Mouse (Mus musculus) heart, postnatal 0 days (tissue): ENCODE measurements around the gene Zfand3. TPM values are rescaled to one million over a fixed set of nuclear protein-coding genes. Genes with fewer than 3 reads are reported as not detected.
A peak's percentile ranks its signal among the peaks of the same experiment; 100 is the strongest.

ENCODE experiments used
- ATAC-seq: fragments of 200-750 bp; cut with Nextera tagmentation; 2 replicates; pipeline ENCODE4 v1.8.0; 2017; ENCODE audit warnings: low read depth, moderate number of reproducible peaks, moderate library complexity; ENCODE audit not compliant: insufficient read depth
- DNase-seq: peaks from one replicate; pipeline ENCODE4 v3.0.0-alpha.2; 2016; ENCODE audit warnings: low spot score
- H3K27ac ChIP-seq: fragments of 300-500 bp; sonication (generic); 2 replicates; pipeline ENCODE4 v1.5.1; 2014; ENCODE audit warnings: low read depth, mild to moderate bottlenecking
- H3K27me3 ChIP-seq: fragments of 300-500 bp; sonication (generic); 2 replicates; pipeline ENCODE4 v1.6.1; 2014; ENCODE audit warnings: low read length, mixed read lengths; ENCODE audit not compliant: control insufficient read depth, insufficient read depth
- H3K36me3 ChIP-seq: fragments of 300-500 bp; sonication (generic); replicated peaks from 2 replicates; pipeline ENCODE4 v1.6.1; 2014; ENCODE audit warnings: low read length, mixed read lengths; ENCODE audit not compliant: control insufficient read depth, insufficient read depth
- H3K4me1 ChIP-seq: fragments of 300-500 bp; sonication (generic); 2 replicates; pipeline ENCODE4 v1.6.1; 2014; ENCODE audit warnings: antibody characterized with exemption; ENCODE audit not compliant: control insufficient read depth, insufficient read depth
- H3K4me2 ChIP-seq: fragments of 300-500 bp; sonication (generic); 2 replicates; pipeline ENCODE4 v1.6.1; 2014; ENCODE audit warnings: low read depth, mild to moderate bottlenecking, low read length, moderate library complexity
- H3K4me3 ChIP-seq: fragments of 300-500 bp; sonication (generic); 2 replicates; pipeline ENCODE4 v1.5.1; 2014; ENCODE audit warnings: low read depth, low read length
- H3K9ac ChIP-seq: fragments of 300-500 bp; sonication (generic); replicated peaks from 2 replicates; pipeline ENCODE4 v1.6.1; 2014; ENCODE audit warnings: low read depth, low read length, mixed read lengths
- H3K9me3 ChIP-seq: fragments of 300-500 bp; sonication (generic); replicated peaks from 2 replicates; pipeline ENCODE4 v1.6.1; 2016; ENCODE audit warnings: low read length; ENCODE audit not compliant: control insufficient read depth
- CTCF ChIP-seq: IDR thresholded peaks from 2 replicates; pipeline ENCODE4 v1.5.1; 2016; ENCODE audit warnings: antibody characterized with exemption, control low read depth, low read depth
- EP300 ChIP-seq: IDR thresholded peaks from 2 replicates; pipeline ENCODE4 v1.6.1; 2016; ENCODE audit warnings: antibody characterized with exemption, low read depth
- WGBS: fragments of 180-500 bp; shearing (Covaris S2); extraction: QIAGEN DNeasy Blood & Tissue Kit; methylation state at CpG from one replicate; pipeline ENCODE4 v1.1.7; 2014; 5-methylcytosine and 5-hydroxymethylcytosine counted together
- polyA plus RNA-seq: library from polyadenylated mRNA; unstranded; fragments of >200 nt; fragmentation: Nextera tagmentation; extraction: Ambion mirVana; gene quantifications from 2 replicates; pipeline ENCODE4 v1.2.1, GENCODE M21; 2015
- total RNA-seq: library from RNA; depleted of rRNA; stranded (reverse); fragments of >200 nt; gene quantifications from 2 replicates; pipeline ENCODE4 v1.2.3, GENCODE M21; 2014; ENCODE audit warnings: low replicate concordance

Gene Zfand3
- total and polyA plus RNA-seq, 2 experiments from 2014 or later = 49.0 to 131 TPM

- H3K9ac ChIP-seq = no peak overlapping the region
- no peak for DNase-seq
- 64% methylated on average over 4 of the region's 4 CpGs for WGBS
- no peaks in the 10 kb centered on the region for H3K36me3 ChIP-seq
- H3K4me1 ChIP-seq = peaks cover 43% of the 10 kb centered on the region
- TF ChIP-seq EP300 (no peak), CTCF (no peak)
- 0 out of 2 replicates have a peak overlapping the region, but pooled peaks have one; percentile 9 for H3K27ac ChIP-seq
- H3K4me2 ChIP-seq = no peak overlapping the region
- H3K27me3 ChIP-seq = no peaks in the 10 kb centered on the region
- no peak for ATAC-seq
- no peak overlapping the region for H3K4me3 ChIP-seq
- H3K9me3 ChIP-seq = no peaks in the 10 kb centered on the region
Measured at GRCm38 (mm10) chr17:30240659-30241058, 236.1 kb downstream of the Zfand3 start.

- H3K36me3 ChIP-seq = no peaks in the 10 kb centered on the region
- 87% methylated on average over 6 of the region's 6 CpGs for WGBS
- peaks cover 47% of the 10 kb centered on the region for H3K4me1 ChIP-seq
- no peak overlapping the region for H3K4me2 ChIP-seq
- TF ChIP-seq EP300 (no peak), CTCF (no peak)
- H3K27me3 ChIP-seq = no peaks in the 10 kb centered on the region
- no peak overlapping the region for H3K27ac ChIP-seq
- H3K9ac ChIP-seq = no peak overlapping the region
- DNase-seq = no peak
- no peak for ATAC-seq
- H3K9me3 ChIP-seq = no peaks in the 10 kb centered on the region
- H3K4me3 ChIP-seq = no peak overlapping the region
Measured at GRCm38 (mm10) chr17:30241061-30241460, 236.5 kb downstream of the Zfand3 start.

GRCm38 (mm10) chr17:30241720-30242322 lies 237.3 kb downstream of the Zfand3 start:
- H3K4me2 ChIP-seq = no peak overlapping the region
- 72% methylated on average over 17 of the region's 17 CpGs for WGBS
- no peak for TF ChIP-seq EP300
- no peak for TF ChIP-seq CTCF
- no peaks in the 10 kb centered on the region for H3K36me3 ChIP-seq
- no peak overlapping the region for H3K4me3 ChIP-seq
- DNase-seq (no peak), ATAC-seq (no peak)
- H3K4me1 ChIP-seq = peaks cover 52% of the 10 kb centered on the region
- no peak overlapping the region for H3K9ac ChIP-seq
- no peaks in the 10 kb centered on the region for H3K9me3 ChIP-seq
- H3K27me3 ChIP-seq = no peaks in the 10 kb centered on the region
- no peak overlapping the region for H3K27ac ChIP-seq

DNA sequence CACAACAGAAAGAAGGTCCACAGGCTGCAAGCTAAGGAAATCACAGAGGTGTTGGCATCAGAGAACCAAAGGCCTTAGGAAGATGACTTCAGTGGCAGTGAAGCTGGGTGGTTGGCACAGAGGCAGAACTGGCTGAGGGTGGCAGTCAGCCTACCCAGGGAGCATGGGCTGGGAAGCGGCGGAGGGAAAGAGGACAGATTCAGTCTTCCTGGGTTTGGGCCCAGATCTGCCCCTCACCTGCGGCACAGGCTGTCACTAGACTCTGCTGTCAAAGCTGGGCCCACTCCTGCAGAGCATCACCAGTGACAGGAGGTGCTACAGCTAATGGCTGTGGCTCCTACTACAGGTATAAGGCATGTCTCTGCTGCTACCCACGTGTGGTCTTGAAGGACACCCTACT lies 238.1 kb downstream of the Zfand3 start:
- 94% methylated on average over 4 of the region's 4 CpGs for WGBS
- ATAC-seq (no peak), DNase-seq (no peak)
- Histone ChIP-seq H3K27ac (no peak overlapping the region), H3K9ac (no peak overlapping the region), H3K4me2 (no peak overlapping the region), H3K4me3 (no peak overlapping the region), H3K4me1 (peaks cover 54% of the 10 kb centered on the region), H3K36me3 (no peaks in the 10 kb centered on the region), H3K9me3 (no peaks in the 10 kb centered on the region), H3K27me3 (no peaks in the 10 kb centered on the region)
- no peak for TF ChIP-seq EP300
- TF ChIP-seq CTCF = no peak

- WGBS = 34% methylated on average over 7 of the region's 7 CpGs
- peaks cover 54% of the 10 kb centered on the region for H3K4me1 ChIP-seq
- H3K4me2 ChIP-seq = no peak overlapping the region
- TF ChIP-seq CTCF (peak; percentile 37; the same call in 1 of the 2 replicates), EP300 (no peak)
- H3K9ac ChIP-seq = no peak overlapping the region
- H3K27me3 ChIP-seq = no peaks in the 10 kb centered on the region
- peak overlapping the region; percentile 75 for H3K27ac ChIP-seq
- ATAC-seq (0 out of 2 replicates have a peak, but pooled peaks have one; percentile 28), DNase-seq (no peak)
- H3K4me3 ChIP-seq = no peak overlapping the region
- H3K36me3 ChIP-seq = no peaks in the 10 kb centered on the region
- no peaks in the 10 kb centered on the region for H3K9me3 ChIP-seq
Measured at GRCm38 (mm10) chr17:30243540-30243939, 239.0 kb downstream of the Zfand3 start.
